Mouse (Mus musculus): Measurements from ENCODE around the gene Btbd9. TPM values are rescaled to one million over a fixed set of nuclear protein-coding genes. Genes with fewer than 3 reads are reported as not detected.
"Not testable (repeated sequence)": the region's sequence is repeated elsewhere in the genome, so short reads cannot be mapped to it uniquely, and the experiment has no call there.

The Btbd9 gene
- polyA plus RNA-seq, 1 experiment from 2014 or later = 59.8 TPM

- WGBS = 77% methylated on average over 4 of the region's 4 CpGs
- no peaks in the 10 kb centered on the region for H3K9me3 ChIP-seq
- H3K27ac ChIP-seq = no peak overlapping the region
- no peaks in the 10 kb centered on the region for H3K27me3 ChIP-seq (ENCODE audit: insufficient read depth, poor library complexity, severe bottlenecking)
- DNase-seq (ENCODE audit: low spot score) = no peak
- H3K36me3 ChIP-seq = peaks cover 6% of the 10 kb centered on the region
- peaks cover 8% of the 10 kb centered on the region for H3K4me1 ChIP-seq
- H3K4me3 ChIP-seq = no peak overlapping the region
These were observed 45.7 kb downstream of the Btbd9 start for GRCm38 (mm10) chr17:30530542-30530940.

GRCm38 (mm10) chr17:30529632-30530541, 46.4 kb downstream of the Btbd9 start:
- no peak overlapping the region for H3K4me3 ChIP-seq
- peaks cover 6% of the 10 kb centered on the region for H3K36me3 ChIP-seq
- H3K9me3 ChIP-seq = no peaks in the 10 kb centered on the region
- no peaks in the 10 kb centered on the region for H3K27me3 ChIP-seq (ENCODE audit: insufficient read depth, poor library complexity, severe bottlenecking)
- no peak overlapping the region for H3K27ac ChIP-seq
- no peak for DNase-seq (ENCODE audit: low spot score)
- peaks cover 12% of the 10 kb centered on the region for H3K4me1 ChIP-seq
- WGBS = 80% methylated on average over 12 of the region's 12 CpGs

- no peak overlapping the region for H3K27ac ChIP-seq
- no peak for DNase-seq (ENCODE audit: low spot score)
- H3K4me1 ChIP-seq = peaks cover 29% of the 10 kb centered on the region
- no peaks in the 10 kb centered on the region for H3K27me3 ChIP-seq (ENCODE audit: insufficient read depth, poor library complexity, severe bottlenecking)
- no peaks in the 10 kb centered on the region for H3K9me3 ChIP-seq
- no peak overlapping the region for H3K4me3 ChIP-seq
- 50% methylated on average over 6 of the region's 6 CpGs for WGBS
- peaks cover 15% of the 10 kb centered on the region for H3K36me3 ChIP-seq
These were observed 50.6 kb downstream of the Btbd9 start for GRCm38 (mm10) chr17:30525405-30526295.

- peaks cover 26% of the 10 kb centered on the region for H3K4me1 ChIP-seq
- H3K27ac ChIP-seq = no peak overlapping the region
- no peak for DNase-seq (ENCODE audit: low spot score)
- 75% methylated on average over 7 of the region's 7 CpGs for WGBS
- H3K9me3 ChIP-seq = no peaks in the 10 kb centered on the region
- H3K4me3 ChIP-seq = no peak overlapping the region
- no peaks in the 10 kb centered on the region for H3K27me3 ChIP-seq (ENCODE audit: insufficient read depth, poor library complexity, severe bottlenecking)
- peaks cover 16% of the 10 kb centered on the region for H3K36me3 ChIP-seq
These were observed 51.8 kb downstream of the Btbd9 start for GRCm38 (mm10) chr17:30524451-30524850.

GRCm38 (mm10) chr17:30523783-30524182, 52.5 kb downstream of the Btbd9 start:
- peaks cover 26% of the 10 kb centered on the region for H3K4me1 ChIP-seq
- H3K27me3 ChIP-seq (ENCODE audit: insufficient read depth, poor library complexity, severe bottlenecking) = no peaks in the 10 kb centered on the region
- no peaks in the 10 kb centered on the region for H3K9me3 ChIP-seq
- peaks cover 17% of the 10 kb centered on the region for H3K36me3 ChIP-seq
- WGBS = 63% methylated on average over 2 of the region's 2 CpGs
- no peak overlapping the region for H3K27ac ChIP-seq
- no peak for DNase-seq (ENCODE audit: low spot score)
- no peak overlapping the region for H3K4me3 ChIP-seq

GRCm38 (mm10) chr17:30522406-30523078, 53.7 kb downstream of the Btbd9 start:
- peaks cover 26% of the 10 kb centered on the region for H3K4me1 ChIP-seq
- no peak for DNase-seq (ENCODE audit: low spot score)
- no peaks in the 10 kb centered on the region for H3K9me3 ChIP-seq
- H3K4me3 ChIP-seq = no peak overlapping the region
- 95% methylated on average over 9 of the region's 9 CpGs for WGBS
- no peaks in the 10 kb centered on the region for H3K27me3 ChIP-seq (ENCODE audit: insufficient read depth, poor library complexity, severe bottlenecking)
- H3K36me3 ChIP-seq = peaks cover 17% of the 10 kb centered on the region
- no peak overlapping the region for H3K27ac ChIP-seq

- not testable (repeated sequence) for H3K4me3 ChIP-seq; H3K27me3 ChIP-seq (ENCODE audit: insufficient read depth, poor library complexity, severe bottlenecking); H3K9me3 ChIP-seq; DNase-seq (ENCODE audit: low spot score); H3K27ac ChIP-seq
- Histone ChIP-seq H3K36me3 (peaks cover 24% of the 10 kb centered on the region), H3K4me1 (peaks cover 11% of the 10 kb centered on the region)
- 79% methylated on average over 2 of the region's 2 CpGs for WGBS
These were observed 57.1 kb downstream of the Btbd9 start for GRCm38 (mm10) chr17:30519172-30519512.

- peak; percentile 20 for DNase-seq (ENCODE audit: low spot score)
- H3K27me3 ChIP-seq (ENCODE audit: insufficient read depth, poor library complexity, severe bottlenecking) = no peaks in the 10 kb centered on the region
- no peak overlapping the region for H3K4me3 ChIP-seq
- H3K4me1 ChIP-seq = peaks cover 11% of the 10 kb centered on the region
- peaks cover 24% of the 10 kb centered on the region for H3K36me3 ChIP-seq
- no peak overlapping the region for H3K27ac ChIP-seq
- 76% methylated on average over 8 of the region's 8 CpGs for WGBS
- no peaks in the 10 kb centered on the region for H3K9me3 ChIP-seq
These were observed 57.7 kb downstream of the Btbd9 start for GRCm38 (mm10) chr17:30518431-30519171.

- H3K36me3 ChIP-seq = peaks cover 20% of the 10 kb centered on the region
- 85% methylated on average over 10 of the region's 10 CpGs for WGBS
- H3K27ac ChIP-seq = no peak overlapping the region
- no peak overlapping the region for H3K4me3 ChIP-seq
- DNase-seq (ENCODE audit: low spot score) = peak; percentile 66
- no peaks in the 10 kb centered on the region for H3K27me3 ChIP-seq (ENCODE audit: insufficient read depth, poor library complexity, severe bottlenecking)
- no peaks in the 10 kb centered on the region for H3K9me3 ChIP-seq
- peaks cover 8% of the 10 kb centered on the region; the same call in 1 of the 2 replicates for H3K4me1 ChIP-seq
These were observed 59.5 kb downstream of the Btbd9 start for GRCm38 (mm10) chr17:30516580-30517340.

- Histone ChIP-seq H3K27ac (no peak overlapping the region), H3K4me3 (no peak overlapping the region), H3K4me1 (peaks cover 10% of the 10 kb centered on the region), H3K36me3 (peaks cover 20% of the 10 kb centered on the region), H3K27me3 (ENCODE audit: insufficient read depth, poor library complexity, severe bottlenecking) (no peaks in the 10 kb centered on the region), H3K9me3 (no peaks in the 10 kb centered on the region)
- DNase-seq (ENCODE audit: low spot score) = peak; percentile 35
- 90% methylated on average over 8 of the region's 8 CpGs for WGBS
These were observed 60.9 kb downstream of the Btbd9 start for GRCm38 (mm10) chr17:30515401-30515800.

- peak; percentile 56 for DNase-seq (ENCODE audit: low spot score)
- Histone ChIP-seq H3K4me1 (peaks cover 32% of the 10 kb centered on the region), H3K36me3 (peaks cover 18% of the 10 kb centered on the region), H3K4me3 (no peak overlapping the region), H3K27me3 (ENCODE audit: insufficient read depth, poor library complexity, severe bottlenecking) (no peaks in the 10 kb centered on the region), H3K27ac (no peak overlapping the region), H3K9me3 (no peaks in the 10 kb centered on the region)
- 89% methylated on average over 9 of the region's 9 CpGs for WGBS
These were observed 63.3 kb downstream of the Btbd9 start for GRCm38 (mm10) chr17:30513034-30513433.

All from heart, embryonic 10.5 days (tissue).